Mouse (Mus musculus) liver, embryonic 12.5 days (tissue): Measurements from ENCODE around the gene Nrxn3. TPM values are rescaled to one million over a fixed set of nuclear protein-coding genes. Genes with fewer than 3 reads are reported as not detected.

ENCODE experiments used
- ATAC-seq: fragments of 200-750 bp; cut with Nextera tagmentation; 2 replicates; pipeline ENCODE4 v1.8.0; 2017; ENCODE audit warnings: moderate number of reproducible peaks, mild to moderate bottlenecking, moderate library complexity
- H3K27ac ChIP-seq: fragments of 300-500 bp; sonication (generic); 2 replicates; pipeline ENCODE4 v1.5.1; 2016; ENCODE audit warnings: mild to moderate bottlenecking
- H3K27me3 ChIP-seq: fragments of 300-500 bp; sonication (generic); replicated peaks from 2 replicates; pipeline ENCODE4 v1.6.1; 2016; ENCODE audit warnings: mild to moderate bottlenecking, moderate library complexity
- H3K36me3 ChIP-seq: fragments of 300-500 bp; sonication (generic); 2 replicates; pipeline ENCODE4 v1.6.1; 2016; ENCODE audit warnings: mild to moderate bottlenecking, moderate library complexity
- H3K4me1 ChIP-seq: fragments of 300-500 bp; sonication (generic); 2 replicates; pipeline ENCODE4 v1.6.1; 2016
- H3K4me2 ChIP-seq: fragments of 300-500 bp; sonication (generic); 2 replicates; pipeline ENCODE4 v1.6.1; 2016; ENCODE audit warnings: mild to moderate bottlenecking, moderate library complexity
- H3K4me3 ChIP-seq: fragments of 300-500 bp; sonication (generic); 2 replicates; pipeline ENCODE4 v1.5.1; 2016; ENCODE audit warnings: mild to moderate bottlenecking, moderate library complexity
- H3K9ac ChIP-seq: fragments of 300-500 bp; sonication (generic); 2 replicates; pipeline ENCODE4 v1.6.1; 2016; ENCODE audit warnings: mild to moderate bottlenecking, moderate library complexity
- H3K9me3 ChIP-seq: fragments of 300-500 bp; sonication (generic); replicated peaks from 2 replicates; pipeline ENCODE4 v1.6.1; 2016; ENCODE audit warnings: mild to moderate bottlenecking, moderate library complexity
- WGBS: fragments of 180-500 bp; shearing (Covaris S2); methylation state at CpG from one replicate; pipeline ENCODE4 v1.1.7; 2016; ENCODE audit not compliant: insufficient replicate concordance; 5-methylcytosine and 5-hydroxymethylcytosine counted together
- polyA plus RNA-seq: library from polyadenylated mRNA; unstranded; fragments of >200 nt; fragmentation: Nextera tagmentation; extraction: Ambion mirVana; gene quantifications from 2 replicates; pipeline ENCODE4 v1.2.1, GENCODE M21; 2016

Gene Nrxn3
- polyA plus RNA-seq, 1 experiment from 2014 or later: 1.4 TPM

GRCm38 (mm10) chr12:89551291-89551690 lies 828.6 kb downstream of the Nrxn3 start:
- no peaks in the 10 kb centered on the region for H3K4me1 ChIP-seq
- 76% methylated on average over 2 of the region's 2 CpGs for WGBS
- no peak for ATAC-seq

GRCm38 (mm10) chr12:89553223-89553880 lies 830.7 kb downstream of the Nrxn3 start:
- 52% methylated on average over 4 of the region's 4 CpGs for WGBS
- H3K4me3 ChIP-seq: no peak overlapping the region

More at GRCm38 (mm10) chr12:89551291-89551690, 828.6 kb downstream of the Nrxn3 start:
- Histone ChIP-seq H3K27me3 (no peaks in the 10 kb centered on the region), H3K4me3 (no peak overlapping the region), H3K9me3 (no peaks in the 10 kb centered on the region), H3K27ac (no peak overlapping the region), H3K4me2 (no peak overlapping the region), H3K9ac (no peak overlapping the region), H3K36me3 (no peaks in the 10 kb centered on the region)

GRCm38 (mm10) chr12:89554171-89554570 lies 831.5 kb downstream of the Nrxn3 start:
- no peak for ATAC-seq
- no peak overlapping the region for H3K4me2 ChIP-seq
- no peak overlapping the region for H3K27ac ChIP-seq
- no peak overlapping the region for H3K9ac ChIP-seq
- no peaks in the 10 kb centered on the region for H3K36me3 ChIP-seq
- no peaks in the 10 kb centered on the region for H3K9me3 ChIP-seq
- WGBS: 58% methylated on average over 2 of the region's 2 CpGs
- H3K4me1 ChIP-seq: no peaks in the 10 kb centered on the region
- H3K27me3 ChIP-seq: no peaks in the 10 kb centered on the region
- H3K4me3 ChIP-seq: no peak overlapping the region

More at GRCm38 (mm10) chr12:89553223-89553880, 830.7 kb downstream of the Nrxn3 start:
- Histone ChIP-seq H3K27ac (no peak overlapping the region), H3K4me1 (no peaks in the 10 kb centered on the region), H3K36me3 (no peaks in the 10 kb centered on the region), H3K27me3 (no peaks in the 10 kb centered on the region), H3K4me2 (no peak overlapping the region), H3K9me3 (no peaks in the 10 kb centered on the region), H3K9ac (no peak overlapping the region)
- no peak for ATAC-seq

- ATAC-seq: no peak
- H3K9me3 ChIP-seq: no peaks in the 10 kb centered on the region
- no peaks in the 10 kb centered on the region for H3K4me1 ChIP-seq
- WGBS: 48% methylated on average over 2 of the region's 2 CpGs
- no peak overlapping the region for H3K4me3 ChIP-seq
- H3K36me3 ChIP-seq: no peaks in the 10 kb centered on the region
- no peak overlapping the region for H3K27ac ChIP-seq
- no peaks in the 10 kb centered on the region for H3K27me3 ChIP-seq
- H3K9ac ChIP-seq: no peak overlapping the region
- H3K4me2 ChIP-seq: no peak overlapping the region
Observed at GRCm38 (mm10) chr12:89554740-89555430, 832.2 kb downstream of the Nrxn3 start.

- no peak for ATAC-seq
- no peaks in the 10 kb centered on the region for H3K27me3 ChIP-seq
- WGBS: 57% methylated on average over 1 of the region's 1 CpGs
- no peaks in the 10 kb centered on the region for H3K9me3 ChIP-seq
- no peak overlapping the region for H3K4me2 ChIP-seq
- no peak overlapping the region for H3K4me3 ChIP-seq
- H3K4me1 ChIP-seq: no peaks in the 10 kb centered on the region
- no peaks in the 10 kb centered on the region for H3K36me3 ChIP-seq
- no peak overlapping the region for H3K27ac ChIP-seq
- H3K9ac ChIP-seq: no peak overlapping the region
Observed at GRCm38 (mm10) chr12:89558921-89559320, 836.2 kb downstream of the Nrxn3 start.

GRCm38 (mm10) chr12:89561989-89562565 lies 839.4 kb downstream of the Nrxn3 start:
- no peak overlapping the region for H3K9ac ChIP-seq
- WGBS: 60% methylated on average over 4 of the region's 4 CpGs

GRCm38 (mm10) chr12:89568723-89569377 lies 846.2 kb downstream of the Nrxn3 start:
- H3K9ac ChIP-seq: no peak overlapping the region
- H3K9me3 ChIP-seq: no peaks in the 10 kb centered on the region
- ATAC-seq: no peak
- no peaks in the 10 kb centered on the region for H3K4me1 ChIP-seq
- no peaks in the 10 kb centered on the region for H3K36me3 ChIP-seq
- no peaks in the 10 kb centered on the region for H3K27me3 ChIP-seq
- no peak overlapping the region for H3K4me3 ChIP-seq
- WGBS: 64% methylated on average over 6 of the region's 6 CpGs
- H3K4me2 ChIP-seq: no peak overlapping the region
- H3K27ac ChIP-seq: no peak overlapping the region

More at GRCm38 (mm10) chr12:89561989-89562565, 839.4 kb downstream of the Nrxn3 start:
- no peak overlapping the region for H3K4me2 ChIP-seq
- no peaks in the 10 kb centered on the region for H3K36me3 ChIP-seq
- no peak for ATAC-seq
- no peak overlapping the region for H3K4me3 ChIP-seq
- H3K4me1 ChIP-seq: no peaks in the 10 kb centered on the region
- H3K27me3 ChIP-seq: no peaks in the 10 kb centered on the region
- no peaks in the 10 kb centered on the region for H3K9me3 ChIP-seq
- no peak overlapping the region for H3K27ac ChIP-seq

- H3K36me3 ChIP-seq: no peaks in the 10 kb centered on the region
- no peak for ATAC-seq
- H3K9me3 ChIP-seq: no peaks in the 10 kb centered on the region
- no peak overlapping the region for H3K4me2 ChIP-seq
- WGBS: 57% methylated on average over 4 of the region's 4 CpGs
- no peak overlapping the region for H3K9ac ChIP-seq
- no peaks in the 10 kb centered on the region for H3K4me1 ChIP-seq
- no peak overlapping the region for H3K4me3 ChIP-seq
- H3K27me3 ChIP-seq: no peaks in the 10 kb centered on the region
- no peak overlapping the region for H3K27ac ChIP-seq
Observed at GRCm38 (mm10) chr12:89592459-89592858, 869.8 kb downstream of the Nrxn3 start.

GRCm38 (mm10) chr12:89613670-89614069 lies 891.0 kb downstream of the Nrxn3 start:
- 76% methylated on average over 2 of the region's 2 CpGs for WGBS
- H3K9me3 ChIP-seq: no peaks in the 10 kb centered on the region
- H3K36me3 ChIP-seq: no peaks in the 10 kb centered on the region
- H3K9ac ChIP-seq: no peak overlapping the region
- H3K4me3 ChIP-seq: no peak overlapping the region
- no peak overlapping the region for H3K27ac ChIP-seq
- no peak overlapping the region for H3K4me2 ChIP-seq
- no peaks in the 10 kb centered on the region for H3K4me1 ChIP-seq
- no peak for ATAC-seq
- no peaks in the 10 kb centered on the region for H3K27me3 ChIP-seq

- no peak overlapping the region for H3K9ac ChIP-seq
- H3K27ac ChIP-seq: no peak overlapping the region
- no peak overlapping the region for H3K4me2 ChIP-seq
- no peaks in the 10 kb centered on the region for H3K36me3 ChIP-seq
- H3K27me3 ChIP-seq: no peaks in the 10 kb centered on the region
- ATAC-seq: no peak
- H3K4me3 ChIP-seq: no peak overlapping the region
- no peaks in the 10 kb centered on the region for H3K4me1 ChIP-seq
- H3K9me3 ChIP-seq: no peaks in the 10 kb centered on the region
- 58% methylated on average over 4 of the region's 4 CpGs for WGBS
Observed at GRCm38 (mm10) chr12:89625746-89626145, 903.1 kb downstream of the Nrxn3 start.

GRCm38 (mm10) chr12:89640046-89640445 lies 917.4 kb downstream of the Nrxn3 start:
- H3K36me3 ChIP-seq: no peaks in the 10 kb centered on the region
- H3K4me3 ChIP-seq: no peak overlapping the region
- no peak overlapping the region for H3K4me2 ChIP-seq
- H3K27me3 ChIP-seq: no peaks in the 10 kb centered on the region
- H3K9me3 ChIP-seq: no peaks in the 10 kb centered on the region
- no peak overlapping the region for H3K9ac ChIP-seq
- WGBS: 56% methylated on average over 4 of the region's 4 CpGs
- no peak for ATAC-seq
- no peak overlapping the region for H3K27ac ChIP-seq
- no peaks in the 10 kb centered on the region for H3K4me1 ChIP-seq

- no peaks in the 10 kb centered on the region for H3K36me3 ChIP-seq
- no peak overlapping the region for H3K4me3 ChIP-seq
- H3K27me3 ChIP-seq: no peaks in the 10 kb centered on the region
- H3K27ac ChIP-seq: no peak overlapping the region
- ATAC-seq: no peak
- H3K9ac ChIP-seq: no peak overlapping the region
- H3K9me3 ChIP-seq: no peaks in the 10 kb centered on the region
- H3K4me1 ChIP-seq: no peaks in the 10 kb centered on the region
- no peak overlapping the region for H3K4me2 ChIP-seq
- WGBS: 18% methylated on average over 1 of the region's 1 CpGs
Observed at GRCm38 (mm10) chr12:89641460-89641859, 918.8 kb downstream of the Nrxn3 start.
